Mouse (Mus musculus): Measurements from ENCODE around the gene Plscr2. TPM values are rescaled to one million over a fixed set of nuclear protein-coding genes. Genes with fewer than 3 reads are reported as not detected.
A peak's percentile ranks its signal among the peaks of the same experiment; 100 is the strongest.
"Not testable (repeated sequence)": the region's sequence is repeated elsewhere in the genome, so short reads cannot be mapped to it uniquely, and the experiment has no call there.

The Plscr2 gene
- total RNA-seq, 4 experiments from 2014 or later, result 21.5 to 33.4 (median 26.9) TPM

GRCm38 (mm10) chr9:92273956-92274762, 1.2 kb upstream of the Plscr2 start:
- no peak for DNase-seq (ENCODE audit: low spot score)

DNA sequence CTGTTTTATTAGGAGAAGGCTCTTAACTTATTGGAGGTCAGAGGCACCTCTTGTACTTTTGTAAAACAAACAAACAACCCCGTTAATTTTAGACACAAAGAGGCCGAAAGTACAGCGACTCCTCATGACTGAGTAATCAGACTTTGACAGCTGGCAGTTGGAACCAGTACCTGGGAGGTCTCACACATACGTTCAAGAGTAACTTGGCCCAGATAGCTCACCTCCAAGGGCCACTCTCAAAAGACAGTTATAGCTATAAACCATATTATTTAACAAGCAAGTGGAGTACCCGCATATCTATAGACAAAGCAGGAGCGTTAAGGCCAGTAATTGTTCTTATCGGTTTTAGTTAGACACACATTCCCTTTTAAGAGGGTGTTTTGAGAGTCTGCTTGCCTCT, 958 bp downstream of the Plscr2 start:
- DNase-seq (ENCODE audit: low spot score), result peak; percentile 47

- DNase-seq (ENCODE audit: low spot score), result no peak
These were observed 4.6 kb downstream of the Plscr2 start for GRCm38 (mm10) chr9:92280048-92280447.

DNA sequence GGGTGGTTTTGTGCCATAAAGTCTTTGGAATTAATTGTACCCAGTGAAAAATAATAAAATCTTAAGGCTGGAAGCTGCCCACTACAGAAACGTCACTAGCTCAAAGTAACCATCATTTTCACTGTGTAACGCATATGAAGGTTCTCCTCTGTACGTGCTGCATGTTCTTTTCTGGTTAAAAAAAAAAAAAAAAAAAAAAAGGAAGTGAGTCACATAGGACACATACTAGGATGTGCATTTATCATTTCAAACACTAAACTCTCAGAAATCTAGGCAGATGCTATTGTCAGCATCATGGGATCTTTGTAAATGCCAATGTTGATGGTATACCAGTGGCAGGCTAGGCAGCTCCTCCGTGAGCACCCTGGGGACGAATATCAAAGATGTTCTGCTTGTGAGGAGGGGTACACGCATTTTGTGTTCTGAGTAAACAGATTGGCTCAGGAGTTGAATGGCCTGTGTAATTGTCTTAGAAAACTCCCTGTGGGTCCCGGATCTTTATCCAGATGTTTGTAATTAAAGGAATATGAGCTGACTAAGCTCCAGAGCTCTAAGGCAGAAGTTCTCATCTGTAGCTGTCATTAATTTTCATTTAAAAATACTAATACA, 7.3 kb downstream of the Plscr2 start:
- no peak for DNase-seq (ENCODE audit: low spot score)

DNA sequence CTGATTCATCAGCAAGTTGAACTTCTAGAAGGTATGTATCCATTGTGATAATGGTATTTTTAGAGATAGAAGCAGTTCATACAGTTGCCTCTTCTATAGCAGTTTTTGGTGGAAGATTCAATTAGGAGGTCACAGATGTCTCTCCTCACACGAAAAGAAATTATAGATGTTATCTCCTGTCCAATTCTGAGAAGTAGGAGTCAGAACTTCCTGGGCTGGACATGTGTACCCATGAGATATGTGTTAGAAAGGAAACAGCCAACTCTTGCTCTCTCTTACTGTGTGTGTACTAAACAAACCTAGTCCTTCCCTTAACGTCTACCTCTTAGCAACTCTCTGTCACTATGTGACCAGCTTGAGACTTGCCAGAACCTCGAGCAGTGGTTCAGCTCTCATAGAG, 14.3 kb downstream of the Plscr2 start:
- no peak for DNase-seq (ENCODE audit: low spot score)

- no peak for DNase-seq (ENCODE audit: low spot score)
These were observed 16.8 kb downstream of the Plscr2 start for GRCm38 (mm10) chr9:92292169-92292568.

DNA sequence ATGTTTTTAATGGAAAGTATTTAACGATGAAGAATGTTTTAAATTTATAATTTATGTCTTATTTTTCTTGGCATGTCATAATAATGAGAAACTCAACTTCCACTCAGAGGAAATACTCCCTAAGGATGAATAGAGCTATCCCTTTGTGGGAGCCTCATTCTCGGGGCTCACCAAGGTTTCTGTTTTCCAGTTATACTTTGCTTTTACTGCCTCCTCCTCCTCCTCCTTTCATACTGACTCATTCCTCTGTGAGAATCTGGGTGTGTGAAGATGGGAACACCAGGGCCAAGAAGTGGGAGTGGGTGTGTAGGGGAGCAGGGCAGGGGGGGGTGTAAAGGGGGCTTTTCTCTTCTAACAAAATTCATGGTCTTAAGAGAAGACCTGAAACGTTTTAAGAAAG, 17.5 kb downstream of the Plscr2 start:
- DNase-seq (ENCODE audit: low spot score), result no peak

DNA sequence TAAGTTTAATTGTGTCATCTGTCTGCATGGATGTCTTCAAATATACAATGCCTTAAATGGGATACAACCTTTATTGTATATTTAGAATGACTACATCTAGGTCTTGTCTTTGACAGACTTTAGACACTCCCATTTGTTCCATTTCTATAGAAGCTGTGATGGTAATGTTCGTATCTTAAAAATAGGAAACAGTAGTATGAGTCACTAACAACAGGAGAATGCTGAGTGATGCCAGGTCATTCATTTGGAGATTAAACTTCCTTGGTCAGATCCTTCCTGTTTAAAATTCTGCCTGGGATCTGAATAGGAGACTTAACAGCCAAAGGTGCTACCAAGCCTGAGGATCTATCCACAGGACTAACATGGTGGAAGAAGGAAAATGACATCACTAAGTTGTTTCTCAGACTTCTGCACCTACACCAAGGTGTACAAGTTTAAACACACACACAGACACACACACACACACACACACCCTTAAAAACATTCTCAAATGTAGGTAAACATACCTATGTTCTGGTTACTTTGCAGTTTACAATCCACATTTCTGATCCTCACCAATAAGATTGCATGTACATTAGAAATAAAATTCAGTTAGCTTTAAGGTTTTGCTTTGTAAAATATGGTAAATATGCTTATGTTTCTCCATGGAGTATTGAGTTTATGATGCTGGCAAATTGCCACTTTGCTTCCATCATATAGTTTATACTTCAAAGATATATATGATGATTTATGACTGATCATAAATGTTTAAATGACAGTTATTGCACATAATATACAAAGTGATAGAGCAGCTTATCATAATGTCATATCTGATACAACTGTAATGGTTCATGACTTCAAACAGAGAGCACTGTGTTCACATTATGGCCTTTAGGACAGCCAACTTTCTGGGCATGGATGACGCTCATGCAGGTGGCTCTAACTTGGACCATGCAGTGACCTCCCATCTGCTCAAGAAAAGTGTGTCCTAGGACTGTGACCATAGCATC, 18.5 kb downstream of the Plscr2 start:
- DNase-seq (ENCODE audit: low spot score), result no peak

DNA sequence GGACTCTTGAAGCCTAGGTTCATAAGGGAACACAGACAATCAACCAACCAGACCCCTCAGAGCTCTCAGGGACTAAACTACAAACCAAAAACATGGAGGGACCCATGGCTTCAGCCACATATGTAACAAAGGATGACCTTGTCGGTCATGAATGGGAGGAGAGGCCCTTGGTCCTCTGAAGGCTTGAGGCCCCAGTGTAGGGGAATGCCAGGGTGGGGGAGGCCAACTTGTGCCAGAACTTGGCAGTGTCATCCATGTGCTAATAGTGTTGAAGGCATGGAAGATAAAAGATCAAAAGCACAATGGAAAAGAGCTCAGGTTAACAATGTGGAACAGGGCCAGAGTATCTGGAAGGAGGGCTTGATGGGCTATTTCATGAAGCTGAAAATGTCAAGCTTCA, 22.9 kb downstream of the Plscr2 start:
- DNase-seq (ENCODE audit: low spot score), result no peak

- no peak for DNase-seq (ENCODE audit: low spot score)
These were observed 25.8 kb downstream of the Plscr2 start for GRCm38 (mm10) chr9:92301213-92301612.

DNA sequence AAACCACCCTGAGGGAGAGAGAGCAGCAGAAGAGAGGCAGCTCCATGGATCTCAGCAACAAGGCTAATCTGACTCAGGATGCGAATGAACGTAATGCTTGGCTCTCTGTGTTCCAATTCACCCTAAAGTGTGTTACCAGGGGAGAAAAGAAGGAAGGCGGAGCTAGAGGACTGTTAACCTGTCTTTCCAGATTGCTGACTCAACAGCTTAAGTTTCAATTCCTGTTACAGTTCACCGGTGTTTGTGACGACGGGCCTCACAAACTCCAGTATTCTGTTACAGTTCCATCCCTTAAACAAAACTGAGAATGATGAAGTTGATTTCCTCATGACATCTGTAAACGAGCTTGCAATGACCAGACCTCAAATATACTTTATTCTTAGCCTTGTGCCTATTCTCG, 29.7 kb downstream of the Plscr2 start:
- DNase-seq (ENCODE audit: low spot score), result no peak

DNA sequence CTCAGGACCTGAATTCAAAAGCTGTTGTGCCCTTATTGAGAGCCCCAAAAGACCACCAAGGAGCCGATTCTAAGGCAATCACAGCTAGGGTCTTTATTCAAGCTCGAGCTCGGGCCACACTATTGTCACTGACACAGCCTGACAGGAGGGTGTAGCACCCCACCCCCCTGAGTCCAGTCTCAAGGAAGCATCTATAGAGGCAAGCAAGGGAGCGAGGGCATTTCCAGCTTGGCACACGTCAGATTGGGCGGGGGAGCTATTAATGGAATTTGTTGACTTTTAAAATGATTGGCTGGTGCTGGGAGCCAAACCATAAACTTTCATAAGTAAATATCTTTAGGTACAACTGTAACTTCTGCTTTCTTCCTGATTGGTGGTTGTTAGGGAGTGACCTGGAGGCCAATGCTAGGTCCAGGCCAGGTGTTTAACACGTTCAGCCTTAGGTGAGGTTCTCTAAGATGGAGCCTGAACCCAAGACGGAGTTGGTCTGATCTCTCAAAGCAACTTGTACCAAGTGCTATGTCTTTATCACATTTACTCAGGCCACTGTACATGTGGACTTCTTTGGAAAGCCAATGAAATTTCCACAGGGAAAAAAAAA, 30.3 kb downstream of the Plscr2 start:
- DNase-seq (ENCODE audit: low spot score), result no peak

DNA sequence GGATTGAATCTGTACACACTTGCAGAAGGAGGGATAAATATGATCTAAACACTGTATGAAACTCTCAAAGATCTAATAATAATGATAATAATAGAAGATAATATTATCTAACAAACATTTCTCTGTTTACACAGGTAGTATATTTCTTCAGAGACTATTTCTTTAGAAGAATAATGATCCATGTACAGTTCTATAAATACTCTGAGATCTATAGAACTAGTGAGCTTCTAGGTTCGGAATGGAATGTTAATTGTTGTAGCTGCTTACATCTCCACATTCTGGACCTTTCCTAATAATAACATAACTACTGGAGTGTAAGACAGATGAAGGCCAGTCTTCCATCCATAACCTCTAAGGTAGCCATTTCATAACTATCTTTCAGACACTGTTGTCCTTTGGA, 33.7 kb downstream of the Plscr2 start, which contains the start of gene 1700057G04Rik:
TSS of gene 1700057G04Rik (plus strand) at position 301 of the 400 bp plus-strand sequence.
- no peak for DNase-seq (ENCODE audit: low spot score)

DNA sequence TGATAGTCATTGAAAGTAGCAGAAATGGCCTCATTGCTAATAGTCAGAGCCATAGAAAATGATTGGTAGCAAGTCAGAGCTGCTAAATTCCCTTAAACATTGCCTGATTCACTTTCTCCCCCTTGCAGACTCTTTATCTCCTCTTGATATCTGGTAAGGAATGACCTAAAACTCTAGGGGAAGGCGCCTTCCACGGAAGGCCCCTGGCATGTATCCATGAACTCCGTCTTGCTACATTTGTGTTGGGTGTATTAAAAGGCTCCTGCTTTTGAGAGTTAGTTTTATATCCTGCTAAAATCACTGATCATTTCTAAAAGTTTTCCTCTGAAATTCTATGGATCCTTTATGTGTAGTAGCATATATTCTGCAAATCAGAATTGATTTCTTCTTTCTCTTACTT, 41.4 kb downstream of the Plscr2 start:
- no peak for DNase-seq (ENCODE audit: low spot score)

DNA sequence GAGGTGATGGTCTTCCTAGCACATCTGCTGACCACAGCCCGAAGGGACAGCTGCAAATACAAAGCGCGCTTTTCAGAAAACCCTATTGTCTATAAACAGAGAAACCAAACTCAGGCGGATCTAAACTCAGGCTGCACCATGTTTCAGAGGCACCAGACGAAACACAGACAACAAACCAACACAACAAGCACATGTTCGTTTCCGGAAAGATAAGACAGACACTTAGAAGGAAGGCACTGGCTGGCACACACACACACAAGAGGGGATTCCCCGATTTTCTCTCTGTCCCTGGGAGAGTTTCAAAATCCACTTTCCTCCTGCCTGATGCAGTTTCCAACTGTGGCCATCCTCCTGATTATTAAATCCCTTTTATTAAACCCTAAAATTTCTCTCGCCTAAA, 50.5 kb downstream of the Plscr2 start:
- DNase-seq (ENCODE audit: low spot score), result not testable (repeated sequence)

GRCm38 (mm10) chr9:92326813-92327212, 51.4 kb downstream of the Plscr2 start:
- DNase-seq (ENCODE audit: low spot score), result no peak

- DNase-seq (ENCODE audit: low spot score), result no peak
These were observed 56.0 kb downstream of the Plscr2 start for GRCm38 (mm10) chr9:92331383-92331782.

- no peak for DNase-seq (ENCODE audit: low spot score)
These were observed 59.4 kb downstream of the Plscr2 start for GRCm38 (mm10) chr9:92334845-92335244.

DNA sequence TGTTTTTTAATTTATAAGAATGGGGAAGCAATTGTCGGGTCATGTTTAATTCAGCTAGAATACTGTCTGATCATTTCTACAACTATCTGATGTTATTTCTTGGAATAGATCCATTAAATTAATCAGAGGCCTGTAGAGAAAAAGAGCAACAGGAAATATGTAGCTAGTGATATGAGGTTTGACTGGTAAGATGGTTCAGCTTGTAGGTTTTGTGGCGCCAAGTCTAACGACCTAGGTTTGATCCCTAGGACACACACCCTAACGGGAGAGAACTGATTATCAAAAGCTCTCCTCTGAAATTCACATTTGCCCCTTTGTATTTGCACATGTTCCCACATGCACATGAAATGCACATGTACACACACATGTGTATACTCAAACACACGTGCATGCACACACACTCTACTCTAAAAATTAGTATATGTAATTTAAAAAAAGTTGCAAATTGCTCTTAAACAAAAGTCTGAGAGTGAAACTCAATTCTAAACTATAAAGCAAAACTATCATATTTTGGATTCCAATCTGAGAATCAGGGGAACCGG, 59.9 kb downstream of the Plscr2 start:
- DNase-seq (ENCODE audit: low spot score), result no peak

DNA sequence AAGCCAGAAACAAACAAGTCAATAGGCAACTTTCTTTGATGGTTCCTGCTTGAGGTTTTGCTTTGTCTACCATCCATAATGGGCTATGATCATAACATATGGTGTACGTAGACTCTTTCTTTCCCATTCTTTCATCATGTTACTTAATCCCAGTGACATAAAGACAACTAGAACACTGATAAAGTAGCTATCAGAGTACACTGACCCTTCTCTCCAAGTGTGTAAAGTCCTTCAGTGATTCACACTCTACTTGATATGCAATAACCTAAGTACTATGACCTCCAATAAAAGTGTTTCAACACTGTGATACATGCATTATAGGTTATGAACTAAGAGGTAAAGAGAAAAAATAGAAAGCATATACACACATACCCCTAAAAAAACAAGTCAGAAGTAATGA, 61.7 kb downstream of the Plscr2 start:
- no peak for DNase-seq (ENCODE audit: low spot score)

GRCm38 (mm10) chr9:92337661-92338060, 62.3 kb downstream of the Plscr2 start:
- peak; percentile 56 for DNase-seq (ENCODE audit: low spot score)

Data from heart, adult 8-10 months (tissue).